9 mouse cellular contexts compared by ENCODE assay signal in the genomic region with DNA sequence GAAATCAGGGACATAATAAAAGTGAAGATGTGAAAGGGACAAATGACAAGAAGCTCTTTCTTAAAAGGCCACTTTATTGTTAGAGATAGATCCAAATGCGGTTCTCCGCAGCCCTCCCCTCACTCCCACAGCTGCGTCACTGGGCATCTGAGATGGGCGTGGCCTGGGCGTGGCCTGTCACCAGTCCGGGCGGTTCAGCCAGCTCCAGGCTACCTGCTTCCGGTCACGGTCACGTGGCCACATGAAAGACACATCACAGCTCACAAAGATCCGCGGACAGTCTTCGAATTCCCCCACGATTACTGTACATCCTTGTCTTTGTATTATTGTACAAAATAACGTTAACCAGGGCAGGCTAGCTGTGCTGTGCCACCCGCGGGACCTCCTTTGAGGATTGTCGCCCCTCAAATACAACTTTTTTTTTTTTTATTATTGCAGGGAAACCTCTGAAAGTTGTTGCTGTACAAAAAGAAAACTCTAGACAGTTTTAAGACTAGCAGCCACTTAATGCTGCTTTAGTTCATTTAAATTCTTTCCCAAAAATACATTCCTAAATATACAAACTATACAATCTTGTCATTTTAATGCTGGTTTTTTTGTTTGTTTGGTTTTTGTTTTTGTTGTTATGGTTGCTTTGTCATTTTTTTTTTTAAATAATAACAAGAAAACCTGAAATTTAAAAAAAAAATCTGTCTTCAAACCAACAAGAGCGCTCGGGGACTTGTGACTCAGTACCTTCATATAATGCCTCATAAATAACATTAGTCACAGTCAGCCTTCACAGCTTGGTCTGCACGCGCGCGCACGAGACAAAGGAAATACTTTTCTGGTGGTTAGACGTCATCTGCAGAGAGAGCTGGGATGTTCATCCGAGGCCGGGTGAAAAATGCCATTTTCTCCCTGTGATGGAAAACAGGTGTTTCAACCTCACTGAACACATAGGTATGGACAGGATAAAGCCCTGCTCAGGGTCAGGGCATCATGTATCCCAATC. TPM values are rescaled to one million over a fixed set of nuclear protein-coding genes. Genes with fewer than 3 reads are reported as not detected.
A peak's percentile ranks its signal among the peaks of the same experiment; 100 is the strongest.
DNase-seq lines count a peak whose midpoint lies in the region; ATAC-seq and TF ChIP-seq lines count a peak whose summit lies in the region.
"Had no signal": no experiment of that assay in that cellular context is flagged by ENCODE, and none has a peak within 500 bp of the region (broad histone marks: within the 10 kb centered on the region; RNA-seq: fewer than 3 reads in every experiment).

No protein-coding gene starts in this region.

- no peak for TF ChIP-seq EP300 in CH12.LX (IDR thresholded peaks at IDR 0.05; ENCODE audit: low read length)

- DNase-seq in CH12.LX (ENCODE audit: extremely low read depth): peak; percentile 95
- DNase-seq in c-Kit-positive CD71-positive TER-119-positive erythroid progenitor cells, embryonic 14.5 days (ENCODE audit: low spot score): peak; percentile 82
- peak; percentile 90 to 93 for DNase-seq in heart, postnatal 10 days
- peak; percentile 94 to 96 for DNase-seq in kidney, postnatal 4 days
- DNase-seq in neural tube, embryonic 11.5 days (ENCODE audit: low spot score): peak; percentile 90

- 32% methylated on average over 28 of the region's 28 CpGs for WGBS in forebrain, embryonic 12.5 days
- WGBS in liver, embryonic 15.5 days (ENCODE audit: insufficient replicate concordance): 16% methylated on average over 28 of the region's 28 CpGs
- 7% methylated on average over 28 of the region's 28 CpGs for WGBS in neural tube, embryonic 11.5 days
- 20% methylated on average over 28 of the region's 28 CpGs for WGBS in stomach, embryonic 16.5 days

- peaks cover 6% of the 10 kb centered on the region for H3K79me2 ChIP-seq in CH12.LX (replicated peaks; ENCODE audit: control insufficient read depth, extremely low read depth, insufficient read depth, poor library complexity, severe bottlenecking)

- peak; percentile 82 for TF ChIP-seq POLR2A in CH12.LX (IDR thresholded peaks at IDR 0.05; ENCODE audit: low read depth, low read length)

- in situ Hi-C loops in CH12.LX (cut with MboI; ENCODE audit: low pct_ligation_motif_present, low pct_unique_long_range_greater_than_20kb, low sequenced_read_pairs): loop anchor here (25.0 kb wide), 1 partner anchor 1001 kb away; a partner anchor contains a TSS

- peak; percentile 91 for ATAC-seq in forebrain, embryonic 12.5 days (ENCODE audit: low FRiP score)
- peak; percentile 77 for ATAC-seq in liver, embryonic 15.5 days (ENCODE audit: insufficient read depth)
- peak; percentile 80 for ATAC-seq in neural tube, embryonic 11.5 days (ENCODE audit: insufficient read depth, low FRiP score, low TSS enrichment)
- peak; percentile 93 for ATAC-seq in stomach, embryonic 16.5 days (ENCODE audit: insufficient read depth, low FRiP score)

- intact Hi-C loops in heart, postnatal 10 days (cut with DNase I): loop anchor here (10.0 kb wide), 1 partner anchor 1004 kb away; a partner anchor contains a TSS

- no peak for TF ChIP-seq RAD21 in CH12.LX (IDR thresholded peaks at IDR 0.05; ENCODE audit: low read depth, low read length)

- H3K4me3 ChIP-seq in CH12.LX (replicated peaks in 1 of 3; ENCODE audit: low read depth in 2 of 3, low read length in 2 of 3, poor library complexity in 1 of 3): peak overlapping the region in 2 of 3 experiments; percentile 28 to 30
- H3K4me3 ChIP-seq in forebrain, embryonic 12.5 days (replicated peaks): peak overlapping the region; percentile 33
- H3K4me3 ChIP-seq in liver, embryonic 15.5 days (replicated peaks): peak overlapping the region; percentile 43
- peak overlapping the region; percentile 20 for H3K4me3 ChIP-seq in neural tube, embryonic 11.5 days (ENCODE audit: low read depth, low read length)
- H3K4me3 ChIP-seq in stomach, embryonic 16.5 days (replicated peaks; ENCODE audit: low read length): peak overlapping the region; percentile 50

- peak overlapping the region; percentile 50 for H3K9ac ChIP-seq in CH12.LX (ENCODE audit: insufficient read depth, low read depth)
- 0 out of 2 replicates have a peak overlapping the region, but pooled peaks have one; percentile 33 for H3K9ac ChIP-seq in forebrain, embryonic 12.5 days
- H3K9ac ChIP-seq in liver, embryonic 15.5 days: peak overlapping the region; percentile 23; the same call in 1 of the 2 replicates
- H3K9ac ChIP-seq in neural tube, embryonic 11.5 days (ENCODE audit: low read length): peak overlapping the region; percentile 51; the same call in 1 of the 2 replicates
- peak overlapping the region; percentile 66 for H3K9ac ChIP-seq in stomach, embryonic 16.5 days (ENCODE audit: low read length)

- peaks cover 0 to 25% of the 10 kb centered on the region in 2 experiments for H3K36me3 ChIP-seq in CH12.LX (replicated peaks in 1 of 2; ENCODE audit: control insufficient read depth in 1 of 2, insufficient read depth in 1 of 2, low read length in 1 of 2)
- H3K36me3 ChIP-seq in forebrain, embryonic 12.5 days (replicated peaks): peaks cover 31% of the 10 kb centered on the region
- H3K36me3 ChIP-seq in liver, embryonic 15.5 days (replicated peaks): no peaks in the 10 kb centered on the region; the same call in 1 of the 2 replicates
- no peaks in the 10 kb centered on the region for H3K36me3 ChIP-seq in neural tube, embryonic 11.5 days (ENCODE audit: control insufficient read depth, insufficient read depth, low read length)
- no peaks in the 10 kb centered on the region for H3K36me3 ChIP-seq in stomach, embryonic 16.5 days (ENCODE audit: control insufficient read depth, insufficient read depth, low read length)

- no peaks in the 10 kb centered on the region for H3K9me3 ChIP-seq in CH12.LX (replicated peaks; ENCODE audit: low read length)
- no peaks in the 10 kb centered on the region for H3K9me3 ChIP-seq in forebrain, embryonic 12.5 days
- no peaks in the 10 kb centered on the region for H3K9me3 ChIP-seq in liver, embryonic 15.5 days (replicated peaks)
- no peaks in the 10 kb centered on the region for H3K9me3 ChIP-seq in neural tube, embryonic 11.5 days (ENCODE audit: control insufficient read depth, low read length)
- no peaks in the 10 kb centered on the region for H3K9me3 ChIP-seq in stomach, embryonic 16.5 days (replicated peaks; ENCODE audit: control insufficient read depth, low read length)

- no peak for TF ChIP-seq CTCF in CH12.LX (conservative IDR thresholded peaks at IDR 0.05 in 1 of 2, IDR thresholded peaks at IDR 0.05 in 1 of 2; ENCODE audit: low read depth in 2 of 2, low read length in 2 of 2)

- H3K27ac ChIP-seq in CH12.LX (ENCODE audit: insufficient read depth, low read depth): no peak overlapping the region
- H3K27ac ChIP-seq in forebrain, embryonic 12.5 days: peak overlapping the region; percentile 66; the same call in 1 of the 2 replicates
- H3K27ac ChIP-seq in liver, embryonic 15.5 days (replicated peaks): 0 out of 2 replicates have a peak overlapping the region, but pooled peaks have one; percentile 14
- H3K27ac ChIP-seq in neural tube, embryonic 11.5 days (ENCODE audit: low read depth, low read length): peak overlapping the region; percentile 66; the same call in 1 of the 2 replicates
- no peak overlapping the region; the same call in 1 of the 2 replicates for H3K27ac ChIP-seq in stomach, embryonic 16.5 days (ENCODE audit: low read length)

- H3K27me3 ChIP-seq in CH12.LX (replicated peaks): no peaks in the 10 kb centered on the region
- H3K27me3 ChIP-seq in forebrain, embryonic 12.5 days: no peaks in the 10 kb centered on the region
- H3K27me3 ChIP-seq in liver, embryonic 15.5 days: no peaks in the 10 kb centered on the region
- H3K27me3 ChIP-seq in neural tube, embryonic 11.5 days (ENCODE audit: control insufficient read depth, insufficient read depth, low read length): no peaks in the 10 kb centered on the region
- no peaks in the 10 kb centered on the region for H3K27me3 ChIP-seq in stomach, embryonic 16.5 days (ENCODE audit: control insufficient read depth, insufficient read depth, low read length)

- H3K4me2 ChIP-seq in CH12.LX (ENCODE audit: insufficient read depth, low read depth, poor library complexity, severe bottlenecking): peak overlapping the region; percentile 60
- peak overlapping the region; percentile 53 for H3K4me2 ChIP-seq in forebrain, embryonic 12.5 days
- H3K4me2 ChIP-seq in liver, embryonic 15.5 days: peak overlapping the region; percentile 72
- peak overlapping the region; percentile 49 for H3K4me2 ChIP-seq in neural tube, embryonic 11.5 days (ENCODE audit: low read depth)
- H3K4me2 ChIP-seq in stomach, embryonic 16.5 days (ENCODE audit: low read depth, low read length): peak overlapping the region; percentile 72

- dilution Hi-C loops in CH12.LX (cut with MboI; ENCODE audit: extremely low pct_ligation_motif_present, extremely low pct_unique_long_range_greater_than_20kb, low sequenced_read_pairs): no loop called here

- peaks cover 10 to 27% of the 10 kb centered on the region in 2 experiments for H3K4me1 ChIP-seq in CH12.LX (ENCODE audit: control insufficient read depth in 1 of 2, insufficient read depth in 2 of 2)
- peaks cover 16% of the 10 kb centered on the region for H3K4me1 ChIP-seq in forebrain, embryonic 12.5 days
- H3K4me1 ChIP-seq in liver, embryonic 15.5 days (replicated peaks): peaks cover 20% of the 10 kb centered on the region
- H3K4me1 ChIP-seq in neural tube, embryonic 11.5 days (ENCODE audit: control insufficient read depth, insufficient read depth, low read length): peaks cover 3% of the 10 kb centered on the region
- peaks cover 6% of the 10 kb centered on the region for H3K4me1 ChIP-seq in stomach, embryonic 16.5 days (ENCODE audit: control insufficient read depth, insufficient read depth, low read length)

TF ChIP-seq in CH12.LX, 34 proteins besides CTCF, POLR2A, EP300 and RAD21 (continues in another document):
- TF ChIP-seq POLR2AphosphoS2 (IDR thresholded peaks at IDR 0.05; ENCODE audit: low read depth, low read length) (no peak), RCOR1 (conservative IDR thresholded peaks at IDR 0.05; ENCODE audit: low read depth, low read length) (no peak)

RNA-seq across cellular contexts. Expression of a gene that starts 4.3 kb away (rescaled TPM):
- total RNA-seq in CH12.LX (2012; rRNA removed): 169 and 207 TPM in 2 replicates
- 280 and 301 TPM in 2 replicates for total RNA-seq in CH12.LX (2014; rRNA removed)
- polyA plus RNA-seq in CH12.LX (2012; ENCODE audit: insufficient read length, low read depth): 328 and 338 TPM in 2 replicates
- polyA plus RNA-seq in forebrain, embryonic 12.5 days (2016; fragmentation: Nextera tagmentation; extraction: Ambion mirVana): 83.7 and 85.6 TPM in 2 replicates
- 10 to 100 TPM; 40.9 to 41.5 TPM for total RNA-seq in heart, postnatal 10 days (2021)
- 39.8 and 41.0 TPM in 2 replicates for polyA plus RNA-seq in liver, embryonic 15.5 days (2015; fragmentation: Nextera tagmentation; extraction: Ambion mirVana)
- 115 and 116 TPM in 2 replicates for polyA plus RNA-seq in neural tube, embryonic 11.5 days (2014; fragmentation: Nextera tagmentation; extraction: Ambion mirVana)
- 90.1 and 92.1 TPM in 2 replicates for polyA plus RNA-seq in stomach, embryonic 16.5 days (2015; fragmentation: Nextera tagmentation; extraction: Ambion mirVana)

RNA-seq across cellular contexts. Expression of a gene that starts 40.0 kb away (rescaled TPM):
- total RNA-seq in CH12.LX (2012; rRNA removed): not detected in 2 replicates
- total RNA-seq in CH12.LX (2014; rRNA removed): not detected in 2 replicates
- polyA plus RNA-seq in CH12.LX (2012; ENCODE audit: insufficient read length, low read depth): not detected in 2 replicates
- polyA plus RNA-seq in forebrain, embryonic 12.5 days (2016; fragmentation: Nextera tagmentation; extraction: Ambion mirVana): 6.3 and 6.9 TPM in 2 replicates
- total RNA-seq in heart, postnatal 10 days (2021): not detected
- not detected in 2 replicates for polyA plus RNA-seq in liver, embryonic 15.5 days (2015; fragmentation: Nextera tagmentation; extraction: Ambion mirVana)
- polyA plus RNA-seq in neural tube, embryonic 11.5 days (2014; fragmentation: Nextera tagmentation; extraction: Ambion mirVana): 4.3 and 4.9 TPM in 2 replicates
- polyA plus RNA-seq in stomach, embryonic 16.5 days (2015; fragmentation: Nextera tagmentation; extraction: Ambion mirVana): 0.15 TPM in 1 of 2 replicates, not detected in the other
- polyA plus RNA-seq: gonadal fat pad, adult 2 months had no signal

Comparison
In these comparisons a context has a peak if more than half of its experiments do, and no peak if none do; other contexts are left out.
1. H3K27ac ChIP-seq: peak in forebrain, embryonic 12.5 days (single experiment), liver, embryonic 15.5 days (single experiment) and neural tube, embryonic 11.5 days (single experiment); none in CH12.LX (single experiment) and stomach, embryonic 16.5 days (single experiment).
2. Peak in every context shown above with its lines, with median percentiles within 50 percentile points of each other: DNase-seq, H3K4me2 ChIP-seq, H3K4me3 ChIP-seq, H3K9ac ChIP-seq and ATAC-seq.